Mouse (Mus musculus) cerebellum, adult 11-12 months (tissue): ENCODE data around the gene Gm17509.
A peak's percentile ranks its signal among the peaks of the same experiment; 100 is the strongest.
"Not testable (repeated sequence)": the region's sequence is repeated elsewhere in the genome, so short reads cannot be mapped to it uniquely, and the experiment has no call there.

ENCODE experiments used
- DNase-seq: peaks from one replicate; pipeline ENCODE4 v3.0.0; 2022

The Gm17509 gene

GRCm38 (mm10) chr13:117206066-117206465 lies 14.8 kb downstream of the Gm17509 start:
- no peak for DNase-seq

GRCm38 (mm10) chr13:117204685-117205084 lies 16.2 kb downstream of the Gm17509 start:
- no peak for DNase-seq

GRCm38 (mm10) chr13:117202755-117203471 lies 18.0 kb downstream of the Gm17509 start:
- DNase-seq: no peak

GRCm38 (mm10) chr13:117198402-117199083 lies 22.3 kb downstream of the Gm17509 start:
- DNase-seq: peak; percentile 61

- no peak for DNase-seq
Observed at GRCm38 (mm10) chr13:117197666-117198065, 23.2 kb downstream of the Gm17509 start.

- DNase-seq: no peak
Observed at GRCm38 (mm10) chr13:117195569-117196495, 25.0 kb downstream of the Gm17509 start.

- no peak for DNase-seq
Observed at GRCm38 (mm10) chr13:117193422-117193983, 27.4 kb downstream of the Gm17509 start.

GRCm38 (mm10) chr13:117192161-117192560 lies 28.7 kb downstream of the Gm17509 start:
- DNase-seq: no peak

GRCm38 (mm10) chr13:117185329-117185728 lies 35.5 kb downstream of the Gm17509 start:
- no peak for DNase-seq

GRCm38 (mm10) chr13:117183288-117183687 lies 37.6 kb downstream of the Gm17509 start:
- no peak for DNase-seq

- not testable (repeated sequence) for DNase-seq
Observed at GRCm38 (mm10) chr13:117180912-117181311, 40.0 kb downstream of the Gm17509 start.
